Mouse (Mus musculus): ENCODE results near the gene Tbl1x.

Tbl1x gene

DNA sequence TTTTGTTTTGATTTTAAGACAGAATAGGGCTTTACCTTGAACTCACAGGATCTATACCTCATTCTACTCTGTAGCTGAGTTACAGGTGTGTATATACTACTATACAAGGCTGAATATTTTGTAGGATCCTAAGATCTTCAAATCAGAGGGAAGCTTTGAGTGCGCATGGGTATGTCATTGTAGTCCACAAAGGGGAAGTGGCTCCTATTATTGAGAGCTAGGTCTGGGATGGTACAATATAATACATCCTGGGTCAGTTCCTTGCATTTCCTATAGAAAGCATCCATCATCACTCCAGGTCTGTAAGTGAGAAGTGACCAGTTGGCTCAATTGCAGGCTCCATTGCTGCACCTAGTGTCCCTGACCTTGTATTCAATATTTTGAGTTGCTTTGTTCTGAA, 102.2 kb downstream of the Tbl1x start:
- no peak for DNase-seq

GRCm38 (mm10) chrX:77615735-77616293, 105.0 kb downstream of the Tbl1x start:
- no peak for DNase-seq

DNA sequence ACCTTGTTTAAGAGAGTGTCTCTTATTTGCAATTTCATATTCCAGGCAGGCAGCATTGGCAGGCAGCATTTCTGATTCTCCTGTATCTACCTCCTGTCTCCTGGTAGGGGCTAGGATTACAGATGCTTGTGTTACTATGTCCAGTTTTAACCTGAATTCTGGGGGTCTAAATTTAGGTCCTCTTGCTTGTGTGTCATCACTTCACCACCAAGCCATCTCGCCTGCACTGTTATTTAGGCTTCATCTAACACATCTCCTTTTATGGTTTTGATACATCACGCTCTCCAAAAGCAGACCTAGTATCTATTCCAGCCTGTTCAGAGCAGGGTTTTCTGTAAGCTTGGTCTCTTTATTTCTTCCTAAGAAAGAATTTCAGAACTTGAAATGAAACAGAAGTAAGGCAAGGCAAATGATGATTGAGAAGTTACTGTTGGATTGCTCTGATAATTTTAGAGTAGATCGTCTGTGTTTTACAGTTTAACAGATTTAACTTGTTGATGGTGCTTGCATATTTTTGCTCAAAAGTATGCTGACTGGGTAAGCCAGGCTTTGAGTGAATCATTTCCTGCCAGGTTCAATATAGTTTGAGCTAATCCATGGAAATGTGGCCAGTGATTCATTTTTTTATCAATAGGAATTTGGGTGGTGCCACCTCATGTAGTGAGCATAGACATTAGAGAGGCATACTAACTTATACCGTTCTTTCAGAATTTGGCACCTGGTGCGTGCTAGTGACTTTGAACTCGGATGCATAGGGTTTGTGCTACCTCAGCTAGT, 106.7 kb downstream of the Tbl1x start:
- no peak for DNase-seq

DNA sequence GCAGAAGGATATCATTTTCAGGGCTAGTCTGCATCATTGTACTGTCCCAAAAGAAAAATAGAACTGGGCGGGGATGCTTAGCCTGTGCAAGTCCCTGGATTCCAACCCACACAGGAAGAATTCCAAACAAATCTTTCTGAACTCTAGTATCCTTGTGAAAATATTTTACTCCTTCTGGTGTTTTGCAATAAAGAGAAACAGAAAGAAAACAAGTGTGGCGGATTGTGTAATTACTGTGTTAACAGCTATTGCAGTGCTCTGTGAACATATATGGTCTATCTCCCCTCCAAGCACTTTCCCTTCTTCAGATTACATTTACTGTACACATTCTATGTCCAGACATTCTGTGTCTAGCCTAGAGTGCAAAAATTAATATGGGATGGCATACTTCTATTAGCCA, 119.6 kb downstream of the Tbl1x start:
- DNase-seq: no peak

DNA sequence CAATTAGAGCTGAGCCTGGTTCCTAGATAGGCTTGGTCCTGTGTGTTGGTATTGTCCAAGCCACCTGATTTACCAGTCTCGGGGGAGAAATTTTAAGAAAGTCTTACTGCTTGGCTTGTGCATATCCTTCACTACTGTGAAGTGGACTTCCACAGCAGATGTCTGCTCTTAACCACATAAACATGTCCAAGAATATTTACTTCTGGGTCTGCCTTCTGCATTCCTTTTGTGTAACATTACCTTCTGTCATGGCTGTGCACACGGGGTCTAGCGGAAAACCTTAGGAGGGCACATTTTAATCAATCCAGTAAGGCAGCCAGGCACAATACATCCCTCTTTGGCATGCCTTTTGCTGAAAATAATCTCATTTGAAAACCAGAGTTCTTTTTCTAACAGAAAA, 125.7 kb downstream of the Tbl1x start:
- no peak for DNase-seq

DNA sequence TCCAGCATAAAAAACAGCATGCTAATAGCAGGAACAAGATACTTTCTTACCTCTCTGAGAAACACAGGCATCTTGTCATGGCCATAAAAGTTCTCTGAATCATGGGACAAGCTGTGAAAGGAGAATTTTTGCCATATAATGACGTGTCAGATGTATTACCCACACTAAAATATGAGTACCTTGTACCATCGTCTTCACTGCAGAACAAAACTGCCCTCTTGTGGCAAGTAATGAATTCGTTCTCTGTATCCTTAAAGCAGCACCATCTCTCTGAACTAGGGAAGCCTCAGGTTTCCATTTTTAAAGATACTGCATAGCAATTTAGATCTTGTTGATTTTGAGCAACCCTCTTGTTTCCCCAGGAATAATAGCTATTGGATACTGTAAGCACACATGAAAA, 127.3 kb downstream of the Tbl1x start:
- no peak for DNase-seq

GRCm38 (mm10) chrX:77640301-77640700, 129.5 kb downstream of the Tbl1x start:
- DNase-seq: no peak

- DNase-seq: no peak
Observed at GRCm38 (mm10) chrX:77646164-77646563, 135.4 kb downstream of the Tbl1x start.

GRCm38 (mm10) chrX:77650246-77650645, 139.4 kb downstream of the Tbl1x start:
- no peak for DNase-seq

DNA sequence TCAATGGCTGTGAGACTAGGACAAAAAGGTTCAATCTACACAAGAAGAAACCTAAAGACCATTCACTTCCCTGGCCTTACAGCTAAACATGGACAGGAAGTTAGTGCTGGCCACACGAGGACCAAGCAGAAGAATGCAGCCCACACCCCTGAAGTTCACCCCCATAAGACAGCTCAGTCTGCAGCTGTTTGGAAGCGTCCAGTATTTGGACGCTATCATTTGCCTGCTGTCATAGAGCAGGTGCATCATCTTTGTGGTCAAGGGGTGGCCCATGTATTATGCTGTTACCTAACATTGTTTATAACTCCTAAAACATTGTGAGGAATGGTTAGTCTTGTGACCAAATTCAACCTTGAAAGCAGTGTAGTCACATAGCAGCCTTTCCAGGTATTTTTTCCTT, 151.2 kb downstream of the Tbl1x start:
- no peak for DNase-seq

DNA sequence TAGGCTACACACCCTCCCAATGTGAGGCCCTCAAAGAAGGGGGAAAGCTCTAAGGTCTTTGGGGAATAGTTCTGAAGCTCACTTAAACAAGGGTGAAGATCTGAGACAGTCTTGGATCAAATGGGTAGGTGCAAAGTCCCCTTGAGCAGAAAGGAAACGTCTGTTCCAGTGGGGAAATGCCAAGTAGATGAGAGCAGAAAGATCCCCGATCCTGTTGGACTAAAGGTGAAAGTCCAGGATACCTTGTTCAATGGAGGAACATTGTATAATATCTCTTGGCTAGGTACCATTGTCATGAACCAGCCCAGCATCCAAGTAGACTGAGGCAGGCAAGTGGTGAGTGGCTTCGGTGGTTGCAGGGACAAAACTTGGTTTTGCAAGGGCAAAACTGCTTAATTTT, 152.5 kb downstream of the Tbl1x start:
- no peak for DNase-seq

DNA sequence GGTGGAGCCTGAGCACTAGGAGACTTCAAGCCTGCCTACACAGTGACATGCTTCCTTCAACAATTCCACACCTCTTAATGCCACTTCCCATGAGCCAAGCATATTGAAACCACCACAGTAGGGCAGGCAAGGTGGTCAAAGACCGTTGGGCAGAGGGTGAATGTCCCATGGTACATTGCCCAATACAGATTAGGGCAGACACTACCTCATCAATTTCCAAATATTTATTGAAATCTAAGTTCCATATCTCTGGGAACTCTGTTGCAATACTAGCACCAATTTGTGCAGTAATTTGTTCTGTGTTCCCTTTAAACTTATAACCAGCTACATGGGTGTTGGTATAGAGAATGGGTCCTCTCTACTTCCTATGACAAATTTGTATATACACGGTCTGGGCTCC, 154.2 kb downstream of the Tbl1x start:
- no peak for DNase-seq

DNA sequence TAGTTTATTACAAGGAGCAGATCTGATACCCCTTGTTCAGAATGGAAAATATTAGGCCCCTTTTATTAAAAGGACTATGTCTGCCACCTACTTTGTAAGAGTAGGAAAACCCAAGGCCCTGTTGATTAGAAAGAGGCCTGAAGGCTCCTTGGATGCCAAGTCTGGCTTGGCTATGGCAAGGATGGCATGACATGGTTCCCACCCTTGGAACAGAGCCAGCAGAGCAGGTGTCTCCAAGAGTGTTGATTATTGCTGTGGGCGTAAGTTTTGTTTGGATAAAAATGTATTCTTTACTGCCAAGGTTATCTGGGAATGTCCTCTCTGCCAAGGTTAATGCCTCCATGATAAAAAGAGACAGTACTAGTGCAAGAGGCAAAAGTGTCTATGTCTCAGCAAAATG, 156.1 kb downstream of the Tbl1x start:
- no peak for DNase-seq

DNA sequence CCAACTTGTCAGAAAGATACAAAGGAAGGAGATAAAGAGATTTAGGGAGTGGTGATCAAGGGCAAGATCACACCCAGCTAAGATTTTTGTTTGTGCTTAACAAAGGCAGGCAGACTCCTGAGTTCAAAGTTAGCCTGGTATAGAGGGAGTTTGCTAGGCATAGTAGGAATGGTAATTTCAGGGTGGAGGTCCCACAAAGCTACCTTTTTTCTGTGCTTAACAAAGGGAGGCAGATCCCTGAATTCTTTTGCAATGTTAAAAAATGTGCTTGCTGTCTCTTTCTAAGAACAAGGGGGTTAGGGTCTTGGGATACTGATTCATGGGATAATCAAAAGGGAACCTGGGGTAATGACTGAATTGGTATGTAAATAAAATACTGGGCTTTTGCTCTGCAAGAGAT, 156.6 kb downstream of the Tbl1x start:
- no peak for DNase-seq

GRCm38 (mm10) chrX:77669779-77670550, 159.2 kb downstream of the Tbl1x start:
- no peak for DNase-seq

Data from liver (tissue).